Mouse (Mus musculus) frontal cortex, adult 2 months (tissue): ENCODE data around the gene Gpr4. TPM values are rescaled to one million over a fixed set of nuclear protein-coding genes. Genes with fewer than 3 reads are reported as not detected.
A peak's percentile ranks its signal among the peaks of the same experiment; 100 is the strongest.

Experiments
- DNase-seq, 2 experiments: peaks; one replicate each; pipeline ENCODE4 v3.0.0; 2022; ENCODE audit warnings: low spot score in 1 of 2; ENCODE audit errors: extremely low spot score in 1 of 2
- polyA plus RNA-seq: library from polyadenylated mRNA; depleted of rRNA; stranded (reverse); fragments of >200 nt; gene quantifications from 2 replicates; pipeline ENCODE4 v1.2.3, GENCODE M21; 2012

The Gpr4 gene
- polyA plus RNA-seq, 1 experiment: 7.4 TPM

GRCm38 (mm10) chr7:19226817-19227797, 14.8 kb downstream of the Gpr4 start:
- DNase-seq: peak in 1 of 2 experiments; percentile 54

GRCm38 (mm10) chr7:19227883-19228792, 15.8 kb downstream of the Gpr4 start, which contains the start of gene Opa3:
Gene Opa3 (plus strand): TSS chr7:19228334.
- DNase-seq: peak; percentile 99 to 100

DNA sequence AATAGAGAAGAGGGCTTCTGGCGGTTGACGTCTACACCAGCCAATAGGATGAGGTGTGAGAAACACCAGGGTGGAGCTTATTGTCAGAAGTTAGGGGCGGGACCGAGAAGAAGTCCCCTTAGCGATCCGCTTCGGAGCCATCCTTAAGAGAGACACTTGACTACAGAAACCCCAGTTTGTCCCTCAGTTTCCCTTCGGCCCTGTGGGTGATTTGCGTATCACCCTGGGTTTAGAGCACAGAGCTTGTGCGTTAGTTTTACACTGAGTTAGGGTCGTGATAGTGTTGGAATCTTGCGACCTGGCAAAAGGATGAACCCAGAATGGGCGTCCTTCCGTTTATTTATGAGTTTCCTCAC, 16.4 kb downstream of the Gpr4 start:
- no peak for DNase-seq

DNA sequence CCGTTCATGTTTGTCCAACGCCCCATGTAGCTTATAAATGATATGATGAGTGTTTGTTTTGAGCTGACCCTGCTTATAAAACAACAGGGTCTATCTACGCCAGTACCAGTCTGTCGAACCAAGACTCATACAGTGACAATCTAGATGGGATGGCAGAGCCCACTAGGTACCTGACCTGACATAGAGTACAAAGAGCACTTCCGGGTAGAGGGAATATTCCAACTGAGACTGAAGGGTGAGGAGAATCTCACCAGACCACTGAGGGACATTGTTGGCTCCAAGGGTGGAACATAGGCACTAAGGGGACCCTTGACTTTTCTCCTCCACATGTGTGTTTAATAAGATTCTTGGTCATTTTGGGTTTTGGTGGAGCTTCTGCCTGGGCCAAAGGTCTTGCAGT, 17.1 kb downstream of the Gpr4 start:
- DNase-seq: no peak

- no peak for DNase-seq
Observed at GRCm38 (mm10) chr7:19230041-19230580, 17.8 kb downstream of the Gpr4 start.

GRCm38 (mm10) chr7:19230899-19231298, 18.6 kb downstream of the Gpr4 start:
- no peak for DNase-seq

DNA sequence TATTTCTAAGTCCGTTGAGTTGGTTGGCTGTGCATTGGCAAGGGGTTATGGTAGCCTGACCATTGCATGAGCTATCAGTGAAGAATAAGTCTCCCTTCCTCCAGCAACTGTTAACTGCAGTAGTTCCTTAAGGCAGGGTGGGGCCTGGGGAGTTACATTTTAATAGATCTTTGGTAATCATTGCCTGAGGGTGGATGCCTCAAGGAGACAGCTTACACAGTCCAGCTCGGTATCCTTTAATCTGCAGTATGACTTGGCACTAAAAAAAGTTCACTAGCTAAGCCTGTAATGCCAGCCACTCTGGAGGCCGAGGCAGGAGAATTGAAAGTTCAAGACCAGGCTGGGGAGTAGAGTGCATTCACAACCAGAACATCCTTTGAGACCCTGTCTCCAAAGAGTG, 19.5 kb downstream of the Gpr4 start:
- DNase-seq: no peak

DNA sequence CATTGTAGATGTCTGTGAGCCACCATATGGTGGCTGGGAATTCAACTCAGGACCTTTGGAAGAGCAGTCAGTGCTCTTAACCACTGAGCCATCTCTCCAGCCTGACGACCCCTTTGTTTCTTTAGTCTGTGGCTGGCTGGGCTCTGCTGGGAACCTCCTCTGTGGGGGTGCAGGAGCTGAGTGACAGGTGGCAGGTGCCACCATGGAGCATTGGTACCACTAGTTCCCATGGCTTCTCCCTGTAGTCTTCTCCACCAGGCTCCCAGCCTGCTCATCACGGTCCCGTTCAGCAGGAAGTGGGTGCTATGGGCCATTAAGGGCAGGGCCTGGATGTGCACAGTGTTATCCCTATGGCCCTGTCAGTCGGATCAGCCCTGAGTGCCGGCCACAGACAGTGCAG, 22.3 kb downstream of the Gpr4 start:
- no peak for DNase-seq

GRCm38 (mm10) chr7:19235092-19235671, 22.8 kb downstream of the Gpr4 start:
- no peak for DNase-seq

- DNase-seq: no peak
Observed at GRCm38 (mm10) chr7:19236411-19236810, 24.1 kb downstream of the Gpr4 start.

- no peak for DNase-seq
Observed at GRCm38 (mm10) chr7:19238344-19238743, 26.0 kb downstream of the Gpr4 start.

GRCm38 (mm10) chr7:19239423-19239822, 27.1 kb downstream of the Gpr4 start:
- peak; percentile 85 to 98 for DNase-seq

GRCm38 (mm10) chr7:19239986-19240385, 27.6 kb downstream of the Gpr4 start:
- DNase-seq: no peak

DNA sequence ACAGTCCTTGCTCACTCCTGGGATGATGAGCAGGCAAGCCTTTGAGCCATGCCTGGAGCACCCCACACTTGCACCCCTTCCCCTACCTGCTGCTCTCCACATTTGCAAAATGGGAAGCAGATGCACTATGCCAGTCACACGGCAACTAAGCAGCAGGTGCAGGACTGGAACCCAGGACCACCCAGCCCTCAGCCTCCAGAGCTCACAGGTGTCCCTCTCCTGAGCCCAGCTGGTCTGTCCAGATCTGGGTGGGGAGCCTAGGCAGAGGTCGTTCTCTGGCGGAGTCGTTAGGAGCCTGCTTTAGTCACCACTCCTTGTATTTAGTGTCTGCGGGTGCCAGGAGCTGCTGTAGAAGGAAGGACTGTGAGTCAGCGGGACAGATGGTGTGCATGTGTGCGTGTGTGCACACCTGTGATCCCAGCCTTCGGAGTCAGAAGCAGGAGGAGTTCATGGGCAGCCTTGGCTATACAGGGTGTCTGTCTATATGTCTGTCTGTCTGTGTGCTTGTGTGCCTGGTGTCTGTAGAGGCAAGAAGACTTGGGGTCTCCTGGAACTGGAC, 28.6 kb downstream of the Gpr4 start:
- no peak for DNase-seq

- no peak for DNase-seq
Observed at GRCm38 (mm10) chr7:19242005-19242404, 29.7 kb downstream of the Gpr4 start.

DNA sequence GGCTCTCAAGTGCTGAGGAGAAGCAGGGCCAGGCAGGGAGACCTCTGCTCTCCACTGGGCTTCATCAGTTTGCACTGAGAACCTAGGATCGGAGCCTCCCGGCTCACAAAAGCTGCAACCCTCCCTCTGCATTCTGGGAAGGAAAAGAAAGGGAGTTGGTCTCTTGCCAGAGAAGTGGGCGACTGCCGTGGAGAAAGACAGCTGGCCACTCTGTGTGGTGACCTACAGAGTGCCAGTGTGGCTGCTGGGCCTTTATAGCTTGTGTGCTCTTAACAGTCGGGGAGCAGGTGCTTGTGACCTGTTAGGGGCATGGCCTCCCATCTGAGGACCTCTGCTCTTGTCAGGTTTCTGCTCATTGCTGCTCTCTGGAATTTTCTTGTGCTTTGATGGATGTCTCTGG, 31.5 kb downstream of the Gpr4 start:
- peak in 1 of 2 experiments; percentile 59 for DNase-seq

GRCm38 (mm10) chr7:19245083-19245482, 32.7 kb downstream of the Gpr4 start:
- no peak for DNase-seq

- no peak for DNase-seq
Observed at GRCm38 (mm10) chr7:19246855-19247254, 34.5 kb downstream of the Gpr4 start.

DNA sequence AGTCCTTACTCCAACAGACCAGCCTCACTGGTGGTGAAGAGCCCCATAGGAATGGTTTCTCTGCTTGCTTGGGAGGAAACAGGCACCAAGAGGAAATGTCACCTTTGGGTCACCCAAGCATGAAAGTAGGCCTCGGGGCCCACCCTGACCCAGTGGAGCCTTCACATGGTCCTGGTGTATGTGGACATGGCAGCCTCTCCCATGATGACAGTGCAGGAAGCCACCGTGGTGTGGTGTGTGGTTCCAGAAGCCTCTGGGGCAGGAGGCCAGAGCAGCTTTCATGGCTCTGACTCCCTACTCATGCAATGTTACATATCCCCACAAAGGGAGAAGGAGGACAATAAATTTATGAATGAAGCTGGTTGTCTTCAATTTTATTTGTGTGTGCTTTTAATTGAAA, 35.2 kb downstream of the Gpr4 start:
- no peak for DNase-seq

- no peak for DNase-seq
Observed at GRCm38 (mm10) chr7:19252078-19252477, 39.7 kb downstream of the Gpr4 start.
